Mouse (Mus musculus): Measurements from ENCODE around the gene Ccl27a.

GRCm38 (mm10) chr4:41738256-41738603, 35.8 kb downstream of the Ccl27a start:
- no peak for TF ChIP-seq CTCF (IDR thresholded peaks at IDR 0.05; ENCODE audit: low read depth, low read length)
- no peak for TF ChIP-seq POLR2A (IDR thresholded peaks at IDR 0.05; ENCODE audit: insufficient read depth, low read length)
